Mouse (Mus musculus) liver, embryonic 12.5 days (tissue): ENCODE results near the gene Pip4k2c. TPM values are rescaled to one million over a fixed set of nuclear protein-coding genes. Genes with fewer than 3 reads are reported as not detected.
A peak's percentile ranks its signal among the peaks of the same experiment; 100 is the strongest.

Experiments
- ATAC-seq: fragments of 200-750 bp; cut with Nextera tagmentation; 2 replicates; pipeline ENCODE4 v1.8.0; 2017; ENCODE audit warnings: moderate number of reproducible peaks, mild to moderate bottlenecking, moderate library complexity
- H3K27ac ChIP-seq: fragments of 300-500 bp; sonication (generic); 2 replicates; pipeline ENCODE4 v1.5.1; 2016; ENCODE audit warnings: mild to moderate bottlenecking
- H3K27me3 ChIP-seq: fragments of 300-500 bp; sonication (generic); replicated peaks from 2 replicates; pipeline ENCODE4 v1.6.1; 2016; ENCODE audit warnings: mild to moderate bottlenecking, moderate library complexity
- H3K36me3 ChIP-seq: fragments of 300-500 bp; sonication (generic); 2 replicates; pipeline ENCODE4 v1.6.1; 2016; ENCODE audit warnings: mild to moderate bottlenecking, moderate library complexity
- H3K4me1 ChIP-seq: fragments of 300-500 bp; sonication (generic); 2 replicates; pipeline ENCODE4 v1.6.1; 2016
- H3K4me2 ChIP-seq: fragments of 300-500 bp; sonication (generic); 2 replicates; pipeline ENCODE4 v1.6.1; 2016; ENCODE audit warnings: mild to moderate bottlenecking, moderate library complexity
- H3K4me3 ChIP-seq: fragments of 300-500 bp; sonication (generic); 2 replicates; pipeline ENCODE4 v1.5.1; 2016; ENCODE audit warnings: mild to moderate bottlenecking, moderate library complexity
- H3K9ac ChIP-seq: fragments of 300-500 bp; sonication (generic); 2 replicates; pipeline ENCODE4 v1.6.1; 2016; ENCODE audit warnings: mild to moderate bottlenecking, moderate library complexity
- H3K9me3 ChIP-seq: fragments of 300-500 bp; sonication (generic); replicated peaks from 2 replicates; pipeline ENCODE4 v1.6.1; 2016; ENCODE audit warnings: mild to moderate bottlenecking, moderate library complexity
- WGBS: fragments of 180-500 bp; shearing (Covaris S2); methylation state at CpG from one replicate; pipeline ENCODE4 v1.1.7; 2016; ENCODE audit not compliant: insufficient replicate concordance; 5-methylcytosine and 5-hydroxymethylcytosine counted together
- polyA plus RNA-seq: library from polyadenylated mRNA; unstranded; fragments of >200 nt; fragmentation: Nextera tagmentation; extraction: Ambion mirVana; gene quantifications from 2 replicates; pipeline ENCODE4 v1.2.1, GENCODE M21; 2016

The Pip4k2c gene
- polyA plus RNA-seq = 44.7 and 50.0 TPM in 2 replicates

- Histone ChIP-seq H3K4me3 (peak within 1 kb of the TSS; percentile 88), H3K27me3 (no peaks in the 10 kb centered on the region), H3K36me3 (peaks cover 33% of the 10 kb centered on the region), H3K9ac (peak within 1 kb of the TSS; percentile 97), H3K27ac (peak within 1 kb of the TSS; percentile 90), H3K4me2 (peak within 1 kb of the TSS; percentile 90), H3K4me1 (peaks cover 63% of the 10 kb centered on the region), H3K9me3 (no peaks in the 10 kb centered on the region)
- 1% methylated on average over 46 of the region's 47 CpGs for WGBS
- peak; percentile 94 for ATAC-seq
These were observed at the start of gene Pip4k2c for GRCm38 (mm10) chr10:127211414-127211854. Pip4k2c (minus strand) TSS chr10:127211585.

- H3K4me3 ChIP-seq = no peak overlapping the region
- H3K9me3 ChIP-seq = no peaks in the 10 kb centered on the region
- WGBS = 70% methylated on average over 8 of the region's 8 CpGs
- H3K27me3 ChIP-seq = peaks cover 69% of the 10 kb centered on the region
- no peak for ATAC-seq
- H3K27ac ChIP-seq = no peak overlapping the region
- peaks cover 12% of the 10 kb centered on the region for H3K4me1 ChIP-seq
- no peak overlapping the region for H3K9ac ChIP-seq
- H3K4me2 ChIP-seq = no peak overlapping the region
- H3K36me3 ChIP-seq = no peaks in the 10 kb centered on the region
These were observed 47.1 kb upstream of the Pip4k2c start for GRCm38 (mm10) chr10:127258489-127258888.

GRCm38 (mm10) chr10:127257790-127258189, 46.4 kb upstream of the Pip4k2c start:
- Histone ChIP-seq H3K27ac (no peak overlapping the region), H3K36me3 (no peaks in the 10 kb centered on the region), H3K4me3 (no peak overlapping the region), H3K4me1 (peaks cover 6% of the 10 kb centered on the region), H3K4me2 (no peak overlapping the region), H3K9ac (no peak overlapping the region), H3K9me3 (no peaks in the 10 kb centered on the region), H3K27me3 (peaks cover 66% of the 10 kb centered on the region)
- 52% methylated on average over 6 of the region's 6 CpGs for WGBS
- no peak for ATAC-seq

- H3K27ac ChIP-seq = no peak overlapping the region
- no peaks in the 10 kb centered on the region for H3K36me3 ChIP-seq
- WGBS = 18% methylated on average over 14 of the region's 14 CpGs
- no peak for ATAC-seq
- H3K4me2 ChIP-seq = peak overlapping the region; percentile 15; the same call in 1 of the 2 replicates
- H3K4me3 ChIP-seq = no peak overlapping the region
- no peaks in the 10 kb centered on the region for H3K4me1 ChIP-seq
- peaks cover 55% of the 10 kb centered on the region for H3K27me3 ChIP-seq
- no peaks in the 10 kb centered on the region for H3K9me3 ChIP-seq
- H3K9ac ChIP-seq = no peak overlapping the region
These were observed 44.4 kb upstream of the Pip4k2c start for GRCm38 (mm10) chr10:127255625-127256345.

- Histone ChIP-seq H3K4me2 (no peak overlapping the region), H3K36me3 (no peaks in the 10 kb centered on the region), H3K4me3 (no peak overlapping the region), H3K9me3 (no peaks in the 10 kb centered on the region), H3K9ac (no peak overlapping the region), H3K27me3 (peaks cover 47% of the 10 kb centered on the region), H3K4me1 (no peaks in the 10 kb centered on the region), H3K27ac (no peak overlapping the region)
- ATAC-seq = no peak
- WGBS = 40% methylated on average over 5 of the region's 5 CpGs
These were observed 39.4 kb upstream of the Pip4k2c start for GRCm38 (mm10) chr10:127250810-127251209.

- Histone ChIP-seq H3K4me2 (no peak overlapping the region), H3K36me3 (no peaks in the 10 kb centered on the region), H3K4me1 (no peaks in the 10 kb centered on the region), H3K9ac (no peak overlapping the region), H3K27me3 (peaks cover 87% of the 10 kb centered on the region), H3K4me3 (no peak overlapping the region), H3K27ac (no peak overlapping the region), H3K9me3 (no peaks in the 10 kb centered on the region)
- WGBS = 47% methylated on average over 18 of the region's 18 CpGs
- ATAC-seq = no peak
These were observed 26.9 kb upstream of the Pip4k2c start for GRCm38 (mm10) chr10:127238241-127238824.

- no peak for ATAC-seq
- no peaks in the 10 kb centered on the region for H3K4me1 ChIP-seq
- no peak overlapping the region for H3K4me2 ChIP-seq
- no peaks in the 10 kb centered on the region for H3K36me3 ChIP-seq
- peaks cover 74% of the 10 kb centered on the region for H3K27me3 ChIP-seq
- no peak overlapping the region for H3K9ac ChIP-seq
- H3K9me3 ChIP-seq = no peaks in the 10 kb centered on the region
- 42% methylated on average over 9 of the region's 9 CpGs for WGBS
- H3K27ac ChIP-seq = no peak overlapping the region
- no peak overlapping the region for H3K4me3 ChIP-seq
These were observed 25.2 kb upstream of the Pip4k2c start for GRCm38 (mm10) chr10:127236541-127236940.

- Histone ChIP-seq H3K4me3 (no peak overlapping the region), H3K36me3 (no peaks in the 10 kb centered on the region), H3K9ac (no peak overlapping the region), H3K4me1 (peaks cover 20% of the 10 kb centered on the region), H3K27me3 (peaks cover 62% of the 10 kb centered on the region), H3K9me3 (no peaks in the 10 kb centered on the region), H3K4me2 (no peak overlapping the region), H3K27ac (no peak overlapping the region)
- ATAC-seq = no peak
- 70% methylated on average over 9 of the region's 9 CpGs for WGBS
These were observed 21.8 kb upstream of the Pip4k2c start for GRCm38 (mm10) chr10:127233141-127233540.

GRCm38 (mm10) chr10:127231741-127232140, 20.4 kb upstream of the Pip4k2c start:
- Histone ChIP-seq H3K36me3 (no peaks in the 10 kb centered on the region), H3K4me1 (peaks cover 20% of the 10 kb centered on the region), H3K9me3 (no peaks in the 10 kb centered on the region), H3K9ac (no peak overlapping the region), H3K27me3 (peaks cover 61% of the 10 kb centered on the region), H3K27ac (no peak overlapping the region), H3K4me2 (no peak overlapping the region), H3K4me3 (no peak overlapping the region)
- no peak for ATAC-seq
- 71% methylated on average over 14 of the region's 14 CpGs for WGBS

- no peaks in the 10 kb centered on the region for H3K36me3 ChIP-seq
- no peaks in the 10 kb centered on the region for H3K9me3 ChIP-seq
- 33% methylated on average over 12 of the region's 12 CpGs for WGBS
- no peak overlapping the region for H3K9ac ChIP-seq
- no peak overlapping the region for H3K4me2 ChIP-seq
- no peak overlapping the region for H3K4me3 ChIP-seq
- H3K27ac ChIP-seq = no peak overlapping the region
- H3K27me3 ChIP-seq = peaks cover 52% of the 10 kb centered on the region
- ATAC-seq = no peak; the same call in 1 of the 2 replicates
- H3K4me1 ChIP-seq = peaks cover 25% of the 10 kb centered on the region
These were observed 19.3 kb upstream of the Pip4k2c start for GRCm38 (mm10) chr10:127230693-127231092.

- peak; percentile 67 for ATAC-seq
- 20% methylated on average over 4 of the region's 4 CpGs for WGBS
- H3K9me3 ChIP-seq = no peaks in the 10 kb centered on the region
- H3K9ac ChIP-seq = no peak overlapping the region
- H3K4me2 ChIP-seq = no peak overlapping the region
- no peaks in the 10 kb centered on the region for H3K36me3 ChIP-seq
- no peak overlapping the region for H3K4me3 ChIP-seq
- H3K27ac ChIP-seq = no peak overlapping the region
- H3K4me1 ChIP-seq = peaks cover 26% of the 10 kb centered on the region
- peaks cover 51% of the 10 kb centered on the region for H3K27me3 ChIP-seq
These were observed 17.5 kb upstream of the Pip4k2c start for GRCm38 (mm10) chr10:127228897-127229296.

GRCm38 (mm10) chr10:127227163-127227562, 15.8 kb upstream of the Pip4k2c start:
- Histone ChIP-seq H3K4me1 (peaks cover 31% of the 10 kb centered on the region), H3K27ac (no peak overlapping the region), H3K4me3 (no peak overlapping the region), H3K4me2 (no peak overlapping the region), H3K9me3 (no peaks in the 10 kb centered on the region), H3K36me3 (no peaks in the 10 kb centered on the region), H3K27me3 (peaks cover 50% of the 10 kb centered on the region), H3K9ac (no peak overlapping the region)
- 65% methylated on average over 8 of the region's 8 CpGs for WGBS
- ATAC-seq = no peak
